In genomic region chr14:25109691-25110090, GRCm38 (mm10) we compare ENCODE assay signal across 14 mouse cellular contexts.
DNase-seq lines count a peak whose midpoint lies in the region; ATAC-seq lines count a peak whose summit lies in the region.
"Had no signal": no experiment of that assay in that cellular context is flagged by ENCODE, and none has a peak within 500 bp of the region (broad histone marks: within the 10 kb centered on the region; RNA-seq: fewer than 3 reads in every experiment).

No protein-coding gene starts in this region.

- peak overlapping the region; percentile 97 for H3K27ac ChIP-seq in kidney, embryonic 16.5 days (ENCODE audit: low read length)
- peak overlapping the region; percentile 99 for H3K27ac ChIP-seq in hindbrain, embryonic 12.5 days
- H3K27ac ChIP-seq in midbrain, embryonic 13.5 days, result peak overlapping the region; percentile 97
- H3K27ac ChIP-seq: layer of hippocampus, adult 2 months; lung, embryonic 15.5 days had no signal

- no peak for DNase-seq in kidney, adult 8-10 months
- DNase-seq in yolk sac, embryonic 10.5 days (ENCODE audit: low spot score), result peak; percentile 12
- no peak for DNase-seq in left cerebral cortex, adult 8-10 months (ENCODE audit: low spot score in 2 of 2)
- no peak for DNase-seq in heart, adult 18-20 months
- no peak for DNase-seq in heart, postnatal 25 days (ENCODE audit: low spot score)
- DNase-seq: cerebellum, adult 18-20 months; thymus, postnatal 14 days had no signal

- no peak overlapping the region for H3K4me3 ChIP-seq in kidney, embryonic 16.5 days (ENCODE audit: low read length)
- H3K4me3 ChIP-seq in hindbrain, embryonic 12.5 days, result no peak overlapping the region
- no peak overlapping the region for H3K4me3 ChIP-seq in midbrain, embryonic 13.5 days (replicated peaks)
- H3K4me3 ChIP-seq: layer of hippocampus, adult 2 months; limb, embryonic 13.5 days; lung, embryonic 15.5 days had no signal

- peaks cover 39% of the 10 kb centered on the region for H3K4me1 ChIP-seq in kidney, embryonic 16.5 days (ENCODE audit: insufficient read depth, low read length)
- H3K4me1 ChIP-seq in hindbrain, embryonic 12.5 days, result peaks cover 46% of the 10 kb centered on the region
- peaks cover 42% of the 10 kb centered on the region for H3K4me1 ChIP-seq in midbrain, embryonic 13.5 days (replicated peaks)

- no peak overlapping the region for H3K9ac ChIP-seq in kidney, embryonic 16.5 days (replicated peaks; ENCODE audit: low read length)
- H3K9ac ChIP-seq in hindbrain, embryonic 12.5 days, result no peak overlapping the region
- no peak overlapping the region for H3K9ac ChIP-seq in midbrain, embryonic 13.5 days (replicated peaks)
- H3K9ac ChIP-seq: limb, embryonic 13.5 days; lung, embryonic 15.5 days had no signal

- WGBS in kidney, embryonic 16.5 days, result 15% methylated on average over 1 of the region's 1 CpGs
- 63% methylated on average over 1 of the region's 1 CpGs for WGBS in hindbrain, embryonic 12.5 days
- WGBS in midbrain, embryonic 13.5 days, result 34% methylated on average over 1 of the region's 1 CpGs

- H3K36me3 ChIP-seq in kidney, embryonic 16.5 days (ENCODE audit: insufficient read depth, low read length), result no peaks in the 10 kb centered on the region
- H3K36me3 ChIP-seq in hindbrain, embryonic 12.5 days, result no peaks in the 10 kb centered on the region
- H3K36me3 ChIP-seq in midbrain, embryonic 13.5 days, result no peaks in the 10 kb centered on the region
- H3K36me3 ChIP-seq: limb, embryonic 13.5 days; lung, embryonic 15.5 days had no signal

- 0 out of 2 replicates have a peak overlapping the region, but pooled peaks have one; percentile 52 for H3K4me2 ChIP-seq in kidney, embryonic 16.5 days (replicated peaks; ENCODE audit: low read depth, low read length)
- H3K4me2 ChIP-seq in hindbrain, embryonic 12.5 days (replicated peaks), result no peak overlapping the region
- no peak overlapping the region for H3K4me2 ChIP-seq in midbrain, embryonic 13.5 days (replicated peaks)
- H3K4me2 ChIP-seq: limb, embryonic 13.5 days; lung, embryonic 15.5 days had no signal

- no peaks in the 10 kb centered on the region for H3K27me3 ChIP-seq in kidney, embryonic 16.5 days (ENCODE audit: insufficient read depth, low read length)
- no peaks in the 10 kb centered on the region for H3K27me3 ChIP-seq in hindbrain, embryonic 12.5 days
- no peaks in the 10 kb centered on the region for H3K27me3 ChIP-seq in midbrain, embryonic 13.5 days
- H3K27me3 ChIP-seq: CH12.LX; limb, embryonic 13.5 days; lung, embryonic 15.5 days had no signal

- intact Hi-C loops in heart, postnatal 25 days (cut with DNase I), result no loop called here

- no peak for ATAC-seq in kidney, embryonic 16.5 days (ENCODE audit: low FRiP score, low TSS enrichment)
- ATAC-seq in hindbrain, embryonic 12.5 days (ENCODE audit: low FRiP score), result no peak
- ATAC-seq in midbrain, embryonic 13.5 days, result no peak

- H3K9me3 ChIP-seq in kidney, embryonic 16.5 days (ENCODE audit: low read length), result no peaks in the 10 kb centered on the region
- no peaks in the 10 kb centered on the region for H3K9me3 ChIP-seq in hindbrain, embryonic 12.5 days (replicated peaks)
- no peaks in the 10 kb centered on the region for H3K9me3 ChIP-seq in midbrain, embryonic 13.5 days
- H3K9me3 ChIP-seq: limb, embryonic 13.5 days; lung, embryonic 15.5 days had no signal
